Mouse (Mus musculus): Measurements from ENCODE around the gene Mfap1a. TPM values are rescaled to one million over a fixed set of nuclear protein-coding genes. Genes with fewer than 3 reads are reported as not detected.
"Not testable (repeated sequence)": the region's sequence is repeated elsewhere in the genome, so short reads cannot be mapped to it uniquely, and the experiment has no call there.

Mfap1a gene
- polyA plus RNA-seq, 1 experiment from 2014 or later = 33.9 TPM

DNA sequence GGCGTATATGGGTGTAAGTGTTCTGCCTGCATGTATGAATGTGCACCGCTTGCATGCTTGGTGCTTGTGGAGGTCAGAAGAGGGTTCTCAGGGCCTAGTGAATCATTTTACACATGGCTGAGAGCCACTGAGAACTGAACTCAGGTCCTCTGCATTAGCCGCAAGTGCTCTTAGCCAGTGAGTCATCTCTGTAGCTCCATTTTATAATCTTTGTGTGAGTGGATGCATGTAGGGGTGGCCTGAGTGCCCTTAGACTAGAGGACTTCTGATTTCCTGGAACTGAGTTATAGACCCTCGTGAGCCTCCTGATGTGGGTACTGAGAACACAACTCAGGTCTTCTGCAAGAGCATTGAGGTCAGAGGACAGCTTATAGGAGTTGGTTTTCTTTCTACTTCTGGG lies 7.7 kb upstream of the Mfap1a start:
- no peak for ATAC-seq (ENCODE audit: insufficient read depth, low FRiP score, low TSS enrichment)
- 94% methylated on average over 4 of the region's 4 CpGs for WGBS
- H3K4me3 ChIP-seq (ENCODE audit: low read depth, low read length) = no peak overlapping the region
- H3K9me3 ChIP-seq (ENCODE audit: control insufficient read depth, low read length) = no peaks in the 10 kb centered on the region
- DNase-seq (ENCODE audit: low spot score) = no peak
- H3K9ac ChIP-seq (ENCODE audit: low read length) = no peak overlapping the region
- peaks cover 11% of the 10 kb centered on the region for H3K36me3 ChIP-seq (ENCODE audit: control insufficient read depth, insufficient read depth, low read length)
- H3K27me3 ChIP-seq (ENCODE audit: control insufficient read depth, insufficient read depth, low read length) = no peaks in the 10 kb centered on the region
- no peak overlapping the region for H3K27ac ChIP-seq (ENCODE audit: low read depth, low read length)
- no peaks in the 10 kb centered on the region for H3K4me1 ChIP-seq (ENCODE audit: control insufficient read depth, insufficient read depth, low read length)
- H3K4me2 ChIP-seq (ENCODE audit: low read depth) = no peak overlapping the region

- H3K4me3 ChIP-seq (ENCODE audit: low read depth, low read length); H3K4me2 ChIP-seq (ENCODE audit: low read depth); H3K4me1 ChIP-seq (ENCODE audit: control insufficient read depth, insufficient read depth, low read length); DNase-seq (ENCODE audit: low spot score); H3K27me3 ChIP-seq (ENCODE audit: control insufficient read depth, insufficient read depth, low read length); ATAC-seq (ENCODE audit: insufficient read depth, low FRiP score, low TSS enrichment); H3K9me3 ChIP-seq (ENCODE audit: control insufficient read depth, low read length); H3K9ac ChIP-seq (ENCODE audit: low read length); H3K27ac ChIP-seq (ENCODE audit: low read depth, low read length): not testable (repeated sequence)
- peaks cover 11% of the 10 kb centered on the region for H3K36me3 ChIP-seq (ENCODE audit: control insufficient read depth, insufficient read depth, low read length)
- 96% methylated on average over 4 of the region's 5 CpGs for WGBS
These were observed 6.7 kb upstream of the Mfap1a start for GRCm38 (mm10) chr2:121512991-121513765.

- Histone ChIP-seq H3K9me3 (ENCODE audit: control insufficient read depth, low read length) (no peaks in the 10 kb centered on the region), H3K27ac (ENCODE audit: low read depth, low read length) (no peak overlapping the region), H3K36me3 (ENCODE audit: control insufficient read depth, insufficient read depth, low read length) (peaks cover 6% of the 10 kb centered on the region), H3K27me3 (ENCODE audit: control insufficient read depth, insufficient read depth, low read length) (no peaks in the 10 kb centered on the region), H3K4me3 (ENCODE audit: low read depth, low read length) (no peak overlapping the region), H3K4me2 (ENCODE audit: low read depth) (no peak overlapping the region), H3K9ac (ENCODE audit: low read length) (no peak overlapping the region), H3K4me1 (ENCODE audit: control insufficient read depth, insufficient read depth, low read length) (no peaks in the 10 kb centered on the region)
- 94% methylated on average over 8 of the region's 8 CpGs for WGBS
- DNase-seq (ENCODE audit: low spot score) = no peak
- no peak for ATAC-seq (ENCODE audit: insufficient read depth, low FRiP score, low TSS enrichment)
These were observed 4.9 kb upstream of the Mfap1a start for GRCm38 (mm10) chr2:121511401-121511800.

- 17% methylated on average over 16 of the region's 16 CpGs for WGBS
- Histone ChIP-seq H3K4me3 (ENCODE audit: low read depth, low read length) (peak overlapping the region; percentile 17), H3K4me1 (ENCODE audit: control insufficient read depth, insufficient read depth, low read length) (no peaks in the 10 kb centered on the region), H3K9ac (ENCODE audit: low read length) (no peak overlapping the region), H3K27me3 (ENCODE audit: control insufficient read depth, insufficient read depth, low read length) (no peaks in the 10 kb centered on the region), H3K36me3 (ENCODE audit: control insufficient read depth, insufficient read depth, low read length) (peaks cover 4% of the 10 kb centered on the region; the same call in 1 of the 2 replicates), H3K27ac (ENCODE audit: low read depth, low read length) (no peak overlapping the region), H3K9me3 (ENCODE audit: control insufficient read depth, low read length) (no peaks in the 10 kb centered on the region), H3K4me2 (ENCODE audit: low read depth) (peak overlapping the region; percentile 41)
- ATAC-seq (ENCODE audit: insufficient read depth, low FRiP score, low TSS enrichment) (peak; percentile 57; the same call in 1 of the 2 replicates), DNase-seq (ENCODE audit: low spot score) (peak; percentile 70)
These were observed 3.1 kb upstream of the Mfap1a start for GRCm38 (mm10) chr2:121509584-121509983.

- ATAC-seq (ENCODE audit: insufficient read depth, low FRiP score, low TSS enrichment) (no peak), DNase-seq (ENCODE audit: low spot score) (no peak)
- Histone ChIP-seq H3K36me3 (ENCODE audit: control insufficient read depth, insufficient read depth, low read length) (peaks cover 4% of the 10 kb centered on the region; the same call in 1 of the 2 replicates), H3K27ac (ENCODE audit: low read depth, low read length) (no peak overlapping the region), H3K4me1 (ENCODE audit: control insufficient read depth, insufficient read depth, low read length) (no peaks in the 10 kb centered on the region), H3K27me3 (ENCODE audit: control insufficient read depth, insufficient read depth, low read length) (no peaks in the 10 kb centered on the region), H3K9me3 (ENCODE audit: control insufficient read depth, low read length) (no peaks in the 10 kb centered on the region), H3K4me3 (ENCODE audit: low read depth, low read length) (peak overlapping the region; percentile 57), H3K4me2 (ENCODE audit: low read depth) (peak overlapping the region; percentile 54), H3K9ac (ENCODE audit: low read length) (no peak overlapping the region)
- WGBS = 96% methylated on average over 2 of the region's 2 CpGs
These were observed 1.5 kb upstream of the Mfap1a start for GRCm38 (mm10) chr2:121507951-121508330.

- no peak overlapping the region for H3K27ac ChIP-seq (ENCODE audit: low read depth, low read length)
- ATAC-seq (ENCODE audit: insufficient read depth, low FRiP score, low TSS enrichment) (no peak), DNase-seq (ENCODE audit: low spot score) (no peak)
- 38% methylated on average over 12 of the region's 12 CpGs for WGBS
- no peaks in the 10 kb centered on the region for H3K27me3 ChIP-seq (ENCODE audit: control insufficient read depth, insufficient read depth, low read length)
- peak overlapping the region; percentile 35 for H3K9ac ChIP-seq (ENCODE audit: low read length)
- H3K4me3 ChIP-seq (ENCODE audit: low read depth, low read length) = peak overlapping the region; percentile 57
- H3K9me3 ChIP-seq (ENCODE audit: control insufficient read depth, low read length) = no peaks in the 10 kb centered on the region
- peak overlapping the region; percentile 54 for H3K4me2 ChIP-seq (ENCODE audit: low read depth)
- H3K4me1 ChIP-seq (ENCODE audit: control insufficient read depth, insufficient read depth, low read length) = no peaks in the 10 kb centered on the region
- peaks cover 4% of the 10 kb centered on the region; the same call in 1 of the 2 replicates for H3K36me3 ChIP-seq (ENCODE audit: control insufficient read depth, insufficient read depth, low read length)
These were observed 897 bp upstream of the Mfap1a start for GRCm38 (mm10) chr2:121507173-121507950.

DNA sequence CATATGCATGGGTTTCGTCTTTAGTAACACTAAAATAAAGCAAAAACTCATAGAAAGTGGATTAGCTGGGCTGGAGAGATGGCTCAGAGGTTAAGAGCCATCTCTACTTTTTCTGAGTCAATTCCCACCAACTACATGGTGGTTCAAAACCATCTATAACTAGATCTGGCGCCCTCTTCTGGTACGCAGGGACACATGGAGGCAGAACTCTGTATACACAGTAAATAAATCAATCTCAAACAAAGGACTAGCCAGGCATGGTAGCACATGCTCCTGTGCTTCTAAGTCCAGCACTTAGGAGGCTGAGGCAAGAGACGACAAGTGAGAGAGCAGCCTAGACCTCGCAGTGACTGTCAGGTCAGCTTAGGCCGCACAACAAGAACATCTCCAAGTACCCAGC lies 4.9 kb downstream of the Mfap1a start:
- not testable (repeated sequence) for H3K4me2 ChIP-seq (ENCODE audit: low read depth); ATAC-seq (ENCODE audit: insufficient read depth, low FRiP score, low TSS enrichment)

DNA sequence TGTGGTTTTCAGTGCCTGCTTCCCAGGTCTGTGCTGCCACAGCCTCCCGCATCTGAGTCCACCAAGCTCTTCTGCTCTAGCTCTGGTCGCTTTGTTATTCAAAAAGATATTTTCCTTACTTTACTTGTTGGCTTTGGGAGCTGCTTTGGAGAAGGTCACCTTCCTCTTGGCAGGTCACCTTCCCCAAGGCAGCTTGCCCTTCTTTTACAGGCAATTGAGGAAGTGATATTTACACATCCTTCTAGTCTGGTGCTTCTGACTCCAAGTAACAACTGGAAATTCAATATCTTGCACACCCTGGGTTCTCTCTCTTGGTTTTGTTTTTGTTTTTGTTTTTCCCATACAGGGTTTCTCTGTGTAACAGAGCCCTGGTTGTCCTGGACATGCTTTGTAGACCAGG lies 22.1 kb downstream of the Mfap1a start:
- not testable (repeated sequence) for H3K27ac ChIP-seq (ENCODE audit: low read depth, low read length); H3K4me1 ChIP-seq (ENCODE audit: control insufficient read depth, insufficient read depth, low read length); ATAC-seq (ENCODE audit: insufficient read depth, low FRiP score, low TSS enrichment); H3K9ac ChIP-seq (ENCODE audit: low read length); H3K4me2 ChIP-seq (ENCODE audit: low read depth); DNase-seq (ENCODE audit: low spot score); H3K4me3 ChIP-seq (ENCODE audit: low read depth, low read length); H3K36me3 ChIP-seq (ENCODE audit: control insufficient read depth, insufficient read depth, low read length); H3K27me3 ChIP-seq (ENCODE audit: control insufficient read depth, insufficient read depth, low read length); H3K9me3 ChIP-seq (ENCODE audit: control insufficient read depth, low read length)
- WGBS = 58% methylated on average over 1 of the region's 2 CpGs

More for the DNA sequence above, 4.9 kb downstream of the Mfap1a start:
- not testable (repeated sequence) for H3K27me3 ChIP-seq (ENCODE audit: control insufficient read depth, insufficient read depth, low read length); H3K4me1 ChIP-seq (ENCODE audit: control insufficient read depth, insufficient read depth, low read length); H3K27ac ChIP-seq (ENCODE audit: low read depth, low read length); H3K36me3 ChIP-seq (ENCODE audit: control insufficient read depth, insufficient read depth, low read length); H3K4me3 ChIP-seq (ENCODE audit: low read depth, low read length); H3K9me3 ChIP-seq (ENCODE audit: control insufficient read depth, low read length); DNase-seq (ENCODE audit: low spot score); H3K9ac ChIP-seq (ENCODE audit: low read length)
- no CpG with 5 or more reads among the region's 6 CpGs for WGBS
